Mouse (Mus musculus) heart, embryonic 15.5 days (tissue): ENCODE data around the gene Zfp398. TPM values are rescaled to one million over a fixed set of nuclear protein-coding genes. Genes with fewer than 3 reads are reported as not detected.

Experiments used
- ATAC-seq: fragments of 200-750 bp; cut with Nextera tagmentation; replicated peaks from 2 replicates; pipeline ENCODE4 v1.8.0; 2017; ENCODE audit warnings: low read depth, moderate TSS enrichment; ENCODE audit not compliant: insufficient number of reproducible peaks, insufficient read depth, low FRiP score
- H3K27ac ChIP-seq: fragments of 300-500 bp; sonication (generic); 2 replicates; pipeline ENCODE4 v1.5.1; 2015; ENCODE audit warnings: mild to moderate bottlenecking, inconsistent platforms
- H3K27me3 ChIP-seq: fragments of 300-500 bp; sonication (generic); 2 replicates; pipeline ENCODE4 v1.6.1; 2015; ENCODE audit warnings: inconsistent platforms
- H3K36me3 ChIP-seq: fragments of 300-500 bp; sonication (generic); 2 replicates; pipeline ENCODE4 v1.6.1; 2015; ENCODE audit warnings: mild to moderate bottlenecking, inconsistent platforms
- H3K4me1 ChIP-seq: fragments of 300-500 bp; sonication (generic); replicated peaks from 2 replicates; pipeline ENCODE4 v1.6.1; 2015; ENCODE audit warnings: inconsistent platforms
- H3K4me2 ChIP-seq: fragments of 300-500 bp; sonication (generic); 2 replicates; pipeline ENCODE4 v1.6.1; 2015; ENCODE audit warnings: inconsistent platforms, mild to moderate bottlenecking, moderate library complexity
- H3K4me3 ChIP-seq: fragments of 300-500 bp; sonication (generic); 2 replicates; pipeline ENCODE4 v1.5.1; 2015; ENCODE audit warnings: mild to moderate bottlenecking, inconsistent platforms
- H3K9ac ChIP-seq: fragments of 300-500 bp; sonication (generic); 2 replicates; pipeline ENCODE4 v1.6.1; 2015; ENCODE audit warnings: mild to moderate bottlenecking, inconsistent platforms
- H3K9me3 ChIP-seq: fragments of 300-500 bp; sonication (generic); replicated peaks from 2 replicates; pipeline ENCODE4 v1.6.1; 2016; ENCODE audit warnings: inconsistent platforms
- WGBS: fragments of 180-500 bp; shearing (Covaris S2); methylation state at CpG from one replicate; pipeline ENCODE4 v1.1.7; 2015; ENCODE audit warnings: mixed read lengths; 5-methylcytosine and 5-hydroxymethylcytosine counted together
- polyA plus RNA-seq: library from polyadenylated mRNA; unstranded; fragments of >200 nt; fragmentation: Nextera tagmentation; extraction: Ambion mirVana; gene quantifications from 2 replicates; pipeline ENCODE4 v1.2.1, GENCODE M21; 2015

The Zfp398 gene
- polyA plus RNA-seq, 1 experiment from 2014 or later = 4.0 TPM

- H3K4me3 ChIP-seq = no peak overlapping the region
- H3K4me1 ChIP-seq = no peaks in the 10 kb centered on the region
- H3K27ac ChIP-seq = no peak overlapping the region
- no peak overlapping the region for H3K4me2 ChIP-seq
- no peak for ATAC-seq
- H3K9me3 ChIP-seq = 0 out of 2 replicates have a peak, but pooled peaks cover 5% of the 10 kb centered on the region
- H3K36me3 ChIP-seq = peaks cover 73% of the 10 kb centered on the region
- H3K9ac ChIP-seq = no peak overlapping the region
- 57% methylated on average over 19 of the region's 19 CpGs for WGBS
- peaks cover 5% of the 10 kb centered on the region; the same call in 1 of the 2 replicates for H3K27me3 ChIP-seq
Measured at GRCm38 (mm10) chr6:47904361-47904760, 68.9 kb downstream of the Zfp398 start.

- H3K4me3 ChIP-seq = no peak overlapping the region
- no peaks in the 10 kb centered on the region for H3K4me1 ChIP-seq
- H3K27ac ChIP-seq = no peak overlapping the region
- 0 out of 2 replicates have a peak, but pooled peaks cover 5% of the 10 kb centered on the region for H3K9me3 ChIP-seq
- ATAC-seq = no peak
- 72% methylated on average over 44 of the region's 44 CpGs for WGBS
- no peak overlapping the region for H3K9ac ChIP-seq
- H3K36me3 ChIP-seq = peaks cover 65% of the 10 kb centered on the region
- peaks cover 5% of the 10 kb centered on the region; the same call in 1 of the 2 replicates for H3K27me3 ChIP-seq
- H3K4me2 ChIP-seq = no peak overlapping the region
Measured at GRCm38 (mm10) chr6:47904917-47905695, 69.6 kb downstream of the Zfp398 start.

- H3K36me3 ChIP-seq = peaks cover 53% of the 10 kb centered on the region
- no peak overlapping the region for H3K4me2 ChIP-seq
- no peak overlapping the region for H3K9ac ChIP-seq
- whole genome bisulfite sequencing = 93% methylated on average over 5 of the region's 5 CpGs
- H3K27me3 ChIP-seq = peaks cover 5% of the 10 kb centered on the region; the same call in 1 of the 2 replicates
- no peak overlapping the region for H3K4me3 ChIP-seq
- no peak overlapping the region for H3K27ac ChIP-seq
- H3K9me3 ChIP-seq = 0 out of 2 replicates have a peak, but pooled peaks cover 5% of the 10 kb centered on the region
- ATAC-seq = no peak
- no peaks in the 10 kb centered on the region for H3K4me1 ChIP-seq
Measured at GRCm38 (mm10) chr6:47906326-47906725, 70.9 kb downstream of the Zfp398 start.

GRCm38 (mm10) chr6:47909007-47909406 lies 73.5 kb downstream of the Zfp398 start:
- 0 out of 2 replicates have a peak, but pooled peaks cover 5% of the 10 kb centered on the region for H3K9me3 ChIP-seq
- WGBS = 77% methylated on average over 1 of the region's 1 CpGs
- no peak overlapping the region for H3K4me3 ChIP-seq
- H3K4me2 ChIP-seq = no peak overlapping the region
- no peak overlapping the region for H3K27ac ChIP-seq
- H3K9ac ChIP-seq = no peak overlapping the region
- H3K36me3 ChIP-seq = peaks cover 31% of the 10 kb centered on the region
- peaks cover 5% of the 10 kb centered on the region; the same call in 1 of the 2 replicates for H3K27me3 ChIP-seq
- no peak for ATAC-seq
- H3K4me1 ChIP-seq = no peaks in the 10 kb centered on the region

- no peak overlapping the region for H3K9ac ChIP-seq
- no peak overlapping the region for H3K4me3 ChIP-seq
- ATAC-seq = no peak
- H3K4me2 ChIP-seq = no peak overlapping the region
- peaks cover 4% of the 10 kb centered on the region; the same call in 1 of the 2 replicates for H3K36me3 ChIP-seq
- no peaks in the 10 kb centered on the region for H3K4me1 ChIP-seq
- no peak overlapping the region for H3K27ac ChIP-seq
- no peaks in the 10 kb centered on the region for H3K9me3 ChIP-seq
- 45% methylated on average over 1 of the region's 1 CpGs for WGBS
- no peaks in the 10 kb centered on the region for H3K27me3 ChIP-seq
Measured at GRCm38 (mm10) chr6:47911650-47912049, 76.2 kb downstream of the Zfp398 start.

GRCm38 (mm10) chr6:47912991-47913390 lies 77.5 kb downstream of the Zfp398 start:
- Histone ChIP-seq H3K4me3 (no peak overlapping the region), H3K4me1 (no peaks in the 10 kb centered on the region), H3K27ac (no peak overlapping the region), H3K9me3 (no peaks in the 10 kb centered on the region), H3K9ac (no peak overlapping the region), H3K4me2 (no peak overlapping the region), H3K27me3 (no peaks in the 10 kb centered on the region), H3K36me3 (peaks cover 1% of the 10 kb centered on the region; the same call in 1 of the 2 replicates)
- 53% methylated on average over 3 of the region's 3 CpGs for WGBS
- ATAC-seq = no peak

GRCm38 (mm10) chr6:47917051-47917450 lies 81.6 kb downstream of the Zfp398 start:
- Histone ChIP-seq H3K4me3 (no peak overlapping the region), H3K36me3 (no peaks in the 10 kb centered on the region), H3K4me1 (peaks cover 11% of the 10 kb centered on the region), H3K9me3 (no peaks in the 10 kb centered on the region), H3K27ac (no peak overlapping the region), H3K4me2 (no peak overlapping the region), H3K27me3 (no peaks in the 10 kb centered on the region), H3K9ac (no peak overlapping the region)
- 75% methylated on average over 5 of the region's 5 CpGs for WGBS
- ATAC-seq = no peak

GRCm38 (mm10) chr6:47918768-47919274 lies 83.4 kb downstream of the Zfp398 start:
- H3K4me1 ChIP-seq = peaks cover 12% of the 10 kb centered on the region
- no peak for ATAC-seq
- no peaks in the 10 kb centered on the region for H3K9me3 ChIP-seq
- H3K36me3 ChIP-seq = 0 out of 2 replicates have a peak, but pooled peaks cover 2% of the 10 kb centered on the region
- WGBS = 72% methylated on average over 3 of the region's 3 CpGs
- H3K27ac ChIP-seq = no peak overlapping the region
- no peaks in the 10 kb centered on the region for H3K27me3 ChIP-seq
- H3K4me3 ChIP-seq = no peak overlapping the region
- no peak overlapping the region for H3K4me2 ChIP-seq
- no peak overlapping the region for H3K9ac ChIP-seq

GRCm38 (mm10) chr6:47919646-47920446 lies 84.4 kb downstream of the Zfp398 start:
- Histone ChIP-seq H3K36me3 (0 out of 2 replicates have a peak, but pooled peaks cover 2% of the 10 kb centered on the region), H3K9me3 (no peaks in the 10 kb centered on the region), H3K4me1 (peaks cover 12% of the 10 kb centered on the region), H3K27ac (peak overlapping the region; percentile 97; the same call in 1 of the 2 replicates), H3K4me3 (peak overlapping the region; percentile 88), H3K9ac (peak overlapping the region; percentile 80; the same call in 1 of the 2 replicates), H3K4me2 (peak overlapping the region; percentile 63), H3K27me3 (no peaks in the 10 kb centered on the region)
- 0 out of 2 replicates have a peak, but pooled peaks have one; percentile 7 for ATAC-seq
- 31% methylated on average over 11 of the region's 11 CpGs for WGBS

- WGBS = under 1% methylated on average over 67 of the region's 67 CpGs
- peak within 1 kb of the TSS; percentile 79 for H3K4me2 ChIP-seq
- peak; percentile 92 for ATAC-seq
Measured at GRCm38 (mm10) chr6:47920447-47921340, 85.2 kb downstream of the Zfp398 start, which contains the start of gene Zfp212. Gene Zfp212 (plus strand): TSS chr6:47920476.

More at GRCm38 (mm10) chr6:47920447-47921340, 85.2 kb downstream of the Zfp398 start, which contains the start of gene Zfp212:
- Histone ChIP-seq H3K4me3 (peak within 1 kb of the TSS; percentile 88), H3K4me1 (peaks cover 12% of the 10 kb centered on the region), H3K27me3 (no peaks in the 10 kb centered on the region), H3K27ac (peak within 1 kb of the TSS; percentile 97), H3K36me3 (0 out of 2 replicates have a peak, but pooled peaks cover 2% of the 10 kb centered on the region), H3K9ac (peak within 1 kb of the TSS; percentile 80), H3K9me3 (no peaks in the 10 kb centered on the region)
